Mouse (Mus musculus) megakaryocyte, embryonic 14.5 days (primary cell): ENCODE measurements around the gene Ppp2r3c.

ENCODE experiments used
- FLI1 ChIP-seq: IDR thresholded peaks from 2 replicates; pipeline ENCODE4 v1.6.1; 2012; ENCODE audit warnings: low read length, inconsistent platforms, mixed read lengths
- GATA1 ChIP-seq: IDR thresholded peaks from 3 replicates; pipeline ENCODE4 v1.6.1; 2012; ENCODE audit warnings: mixed read lengths, low read length, inconsistent platforms, borderline replicate concordance

DNA sequence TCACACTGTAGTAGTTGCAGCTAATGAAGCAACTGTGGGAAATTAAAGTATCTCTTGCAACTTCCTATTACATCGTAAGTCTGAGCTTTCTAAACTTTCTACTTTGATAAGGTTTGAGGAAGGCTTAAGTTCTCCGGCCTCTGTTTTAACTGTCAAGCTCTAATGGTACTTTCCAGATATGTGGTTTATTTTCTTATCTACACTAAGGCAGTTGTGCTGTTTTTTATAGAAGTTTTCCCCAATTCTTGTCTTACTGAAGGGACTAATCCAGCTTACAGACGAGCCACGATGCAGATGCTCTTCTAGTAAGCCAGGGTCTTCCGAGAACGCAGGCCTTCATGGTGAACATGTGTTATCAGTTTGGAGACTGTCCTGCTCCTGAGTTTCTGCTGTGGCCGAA lies 26.6 kb upstream of the Ppp2r3c start:
- TF ChIP-seq GATA1 (no peak), FLI1 (no peak)
